Mouse (Mus musculus) C2C12 (cell line): ENCODE measurements around the gene Rft1. TPM values are rescaled to one million over a fixed set of nuclear protein-coding genes. Genes with fewer than 3 reads are reported as not detected.
A peak's percentile ranks its signal among the peaks of the same experiment; 100 is the strongest.

Experiments
- H3K27me3 ChIP-seq: one replicate; pipeline ENCODE4 v1.6.1; 2011; ENCODE audit not compliant: control insufficient read depth, insufficient read depth, insufficient read length
- H3K36me3 ChIP-seq: one replicate; pipeline ENCODE4 v1.6.1; 2011; ENCODE audit not compliant: control insufficient read depth, insufficient read depth
- H3K4me3 ChIP-seq: one replicate; pipeline ENCODE4 v1.5.1; 2011; ENCODE audit warnings: mild to moderate bottlenecking, control low read depth; ENCODE audit not compliant: poor library complexity, insufficient read depth, severe bottlenecking
- H3K79me2 ChIP-seq: one replicate; pipeline ENCODE4 v1.6.1; 2011; ENCODE audit not compliant: control insufficient read depth, insufficient read depth
- H3K79me3 ChIP-seq: one replicate; pipeline ENCODE4 v1.6.1; 2011; ENCODE audit warnings: low read depth, control low read depth
- H3ac ChIP-seq: one replicate; pipeline ENCODE3; 2011; ENCODE audit warnings: low read depth; ENCODE audit not compliant: control insufficient read depth, insufficient read length
- CEBPB ChIP-seq: IDR thresholded peaks from one replicate; pipeline ENCODE4 v1.6.1; 2011; ENCODE audit warnings: low read depth, mild to moderate bottlenecking, control low read depth, moderate library complexity
- CTCF ChIP-seq: IDR thresholded peaks from one replicate; pipeline ENCODE4 v1.5.1; 2011; ENCODE audit not compliant: control insufficient read depth, insufficient read depth, insufficient read length
- FOSL1 ChIP-seq: IDR thresholded peaks from one replicate; pipeline ENCODE4 v1.8.0; 2011; ENCODE audit warnings: mild to moderate bottlenecking, low read length; ENCODE audit not compliant: poor library complexity, insufficient read depth, severe bottlenecking
- MAX ChIP-seq: IDR thresholded peaks from one replicate; pipeline ENCODE4 v1.6.1; 2011; ENCODE audit warnings: mild to moderate bottlenecking, control low read depth
- MYOD1 ChIP-seq: IDR thresholded peaks from one replicate; pipeline ENCODE4 v1.6.1; 2011; ENCODE audit warnings: low read depth; ENCODE audit not compliant: control insufficient read depth, insufficient read length
- MYOG ChIP-seq: IDR thresholded peaks from one replicate; pipeline ENCODE4 v1.6.1; 2011; ENCODE audit not compliant: control insufficient read depth, insufficient read length; ENCODE audit errors: extremely low read depth
- USF1 ChIP-seq: IDR thresholded peaks from one replicate; pipeline ENCODE4 v1.6.1; 2011; ENCODE audit warnings: low read depth, mild to moderate bottlenecking, control low read depth, moderate library complexity
- polyA plus RNA-seq: library from polyadenylated mRNA; unstranded; fragments of >200 nt; fragmentation: generic; extraction: Trizol; gene quantifications from one replicate; pipeline ENCODE4 v1.2.1, GENCODE M21; 2012; ENCODE audit warnings: missing spikeins

Gene Rft1
- polyA plus RNA-seq, 1 experiment = 13.4 TPM

DNA sequence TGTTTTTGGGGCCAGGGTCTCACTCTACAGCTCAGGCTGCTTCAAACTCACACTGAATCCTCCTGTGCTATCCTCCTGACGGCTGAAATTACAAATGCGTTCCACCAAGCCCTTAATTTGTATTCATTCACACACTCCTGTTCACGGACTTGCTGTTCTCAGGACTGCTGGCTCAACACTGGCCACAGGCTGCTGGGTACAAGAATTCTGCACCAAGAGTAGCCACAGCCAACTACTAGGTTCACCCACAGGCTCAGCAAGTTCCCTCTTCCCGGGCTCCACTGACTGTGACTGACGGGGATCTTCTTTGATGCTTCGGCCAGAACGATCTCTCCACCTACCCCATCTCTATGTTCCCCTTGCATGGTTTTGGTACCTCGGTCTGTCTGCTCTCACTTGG, 4.4 kb upstream of the Rft1 start:
- Histone ChIP-seq H3K4me3 (no peak overlapping the region), H3K79me2 (peaks cover 5% of the 10 kb centered on the region), H3ac (no peak overlapping the region), H3K79me3 (no peaks in the 10 kb centered on the region), H3K27me3 (no peaks in the 10 kb centered on the region), H3K36me3 (no peaks in the 10 kb centered on the region)
- TF ChIP-seq MYOD1 = no peak
- no peak for TF ChIP-seq USF1
- TF ChIP-seq MAX = no peak
- no peak for TF ChIP-seq FOSL1
- no peak for TF ChIP-seq CTCF
- no peak for TF ChIP-seq CEBPB
- TF ChIP-seq MYOG = no peak

DNA sequence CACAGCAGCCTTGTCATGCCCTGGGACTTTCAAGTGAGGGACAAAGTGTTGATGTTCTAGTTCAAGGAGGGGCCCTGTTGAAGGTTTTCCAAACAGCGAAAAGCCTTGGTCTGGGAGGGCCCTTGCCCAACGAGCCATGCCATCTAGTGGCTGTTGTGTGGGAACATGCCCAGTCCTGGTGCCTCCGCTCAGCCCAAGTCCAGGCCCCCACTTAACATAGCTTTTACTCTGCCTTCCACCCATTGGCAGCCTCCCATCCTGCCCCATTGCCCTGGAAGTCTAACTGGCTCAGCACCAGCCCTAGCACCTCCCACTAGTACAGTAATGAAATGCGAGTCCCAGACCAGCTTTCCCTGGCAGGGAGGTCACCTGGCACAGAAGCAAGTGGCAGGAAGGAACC, 3.2 kb upstream of the Rft1 start:
- TF ChIP-seq FOSL1 (no peak), MAX (no peak), CTCF (peak; percentile 75), USF1 (no peak), CEBPB (no peak)
- no peak overlapping the region for H3K4me3 ChIP-seq

GRCm38 (mm10) chr14:30654691-30655228, 600 bp downstream of the Rft1 start:
- Histone ChIP-seq H3K79me3 (peaks cover 3% of the 10 kb centered on the region), H3K79me2 (peaks cover 11% of the 10 kb centered on the region), H3K27me3 (no peaks in the 10 kb centered on the region), H3K4me3 (peak overlapping the region; percentile 65), H3ac (peak overlapping the region; percentile 75), H3K36me3 (peaks cover 9% of the 10 kb centered on the region)
- TF ChIP-seq CTCF (no peak), MYOG (no peak), USF1 (no peak), CEBPB (no peak), MYOD1 (no peak), FOSL1 (no peak), MAX (no peak)

More for the DNA sequence above, 3.2 kb upstream of the Rft1 start:
- Histone ChIP-seq H3K79me3 (peaks cover 3% of the 10 kb centered on the region), H3K79me2 (peaks cover 11% of the 10 kb centered on the region), H3ac (no peak overlapping the region), H3K27me3 (no peaks in the 10 kb centered on the region), H3K36me3 (no peaks in the 10 kb centered on the region)

- TF ChIP-seq CEBPB (no peak), CTCF (no peak), USF1 (no peak), MYOD1 (no peak), MYOG (no peak), MAX (no peak), FOSL1 (no peak)
- Histone ChIP-seq H3ac (no peak overlapping the region), H3K36me3 (peaks cover 16% of the 10 kb centered on the region), H3K79me3 (peaks cover 3% of the 10 kb centered on the region), H3K27me3 (no peaks in the 10 kb centered on the region), H3K4me3 (no peak overlapping the region), H3K79me2 (peaks cover 11% of the 10 kb centered on the region)
Measured at GRCm38 (mm10) chr14:30655531-30655930, 1.4 kb downstream of the Rft1 start.

DNA sequence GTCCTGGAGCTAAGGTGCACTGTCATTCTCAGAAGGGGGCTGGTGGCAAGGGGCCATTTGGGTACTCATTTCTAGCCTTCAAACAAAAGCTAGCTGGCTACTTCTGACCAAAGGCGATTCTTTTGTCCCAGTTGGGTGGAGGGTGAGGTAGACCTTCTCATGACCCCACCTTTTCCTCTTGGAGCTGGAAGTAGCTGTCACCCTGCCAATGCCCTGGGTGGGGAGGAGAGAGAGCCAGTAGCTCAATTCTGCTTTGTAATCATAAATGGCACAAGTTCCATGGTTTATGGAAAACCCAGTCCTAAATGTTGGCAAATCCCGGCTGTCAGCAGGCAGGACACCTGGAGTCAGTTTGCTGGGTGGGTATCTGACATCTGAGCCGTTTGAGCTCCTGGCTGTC, 11.9 kb downstream of the Rft1 start:
- peaks cover 46% of the 10 kb centered on the region for H3K36me3 ChIP-seq
- no peaks in the 10 kb centered on the region for H3K27me3 ChIP-seq
- H3K79me3 ChIP-seq = no peaks in the 10 kb centered on the region
- no peak overlapping the region for H3K4me3 ChIP-seq
- H3ac ChIP-seq = no peak overlapping the region
- H3K79me2 ChIP-seq = no peaks in the 10 kb centered on the region
- TF ChIP-seq USF1 = no peak
- no peak for TF ChIP-seq MYOG
- no peak for TF ChIP-seq MYOD1
- no peak for TF ChIP-seq FOSL1
- no peak for TF ChIP-seq CTCF
- TF ChIP-seq CEBPB = no peak
- TF ChIP-seq MAX = no peak

- H3ac ChIP-seq = no peak overlapping the region
- H3K36me3 ChIP-seq = peaks cover 41% of the 10 kb centered on the region
- TF ChIP-seq USF1 (no peak), CTCF (no peak), MYOG (no peak), FOSL1 (no peak), MYOD1 (no peak)
- H3K4me3 ChIP-seq = no peak overlapping the region
- H3K79me3 ChIP-seq = no peaks in the 10 kb centered on the region
- H3K27me3 ChIP-seq = no peaks in the 10 kb centered on the region
- no peaks in the 10 kb centered on the region for H3K79me2 ChIP-seq
Measured at GRCm38 (mm10) chr14:30666604-30667003, 12.4 kb downstream of the Rft1 start.
